Mouse (Mus musculus) heart, embryonic 13.5 days (tissue): ENCODE measurements at regions not wholly inside any gene's neighbourhood (a gene's known extent, or its start where the extent isn't known, plus 50 kb on each side); places are given as distances from the start of the nearest gene placed in this dataset.

Source experiments
- ATAC-seq: fragments of 200-750 bp; cut with Nextera tagmentation; 2 replicates; pipeline ENCODE4 v1.8.0; 2017; ENCODE audit warnings: moderate TSS enrichment; ENCODE audit not compliant: insufficient number of reproducible peaks, low FRiP score, low TSS enrichment; ENCODE audit errors: extremely low read depth
- H3K27ac ChIP-seq: fragments of 300-500 bp; sonication (generic); replicated peaks from 2 replicates; pipeline ENCODE4 v1.5.1; 2015; ENCODE audit warnings: moderate library complexity, mild to moderate bottlenecking, inconsistent platforms
- H3K27me3 ChIP-seq: fragments of 300-500 bp; sonication (generic); replicated peaks from 2 replicates; pipeline ENCODE4 v1.6.1; 2015; ENCODE audit warnings: mild to moderate bottlenecking, inconsistent platforms
- H3K36me3 ChIP-seq: fragments of 300-500 bp; sonication (generic); 2 replicates; pipeline ENCODE4 v1.6.1; 2015; ENCODE audit warnings: mild to moderate bottlenecking, inconsistent platforms
- H3K4me1 ChIP-seq: fragments of 300-500 bp; sonication (generic); 2 replicates; pipeline ENCODE4 v1.6.1; 2015; ENCODE audit warnings: inconsistent platforms
- H3K4me2 ChIP-seq: fragments of 300-500 bp; sonication (generic); 2 replicates; pipeline ENCODE4 v1.6.1; 2015; ENCODE audit warnings: inconsistent platforms, mild to moderate bottlenecking, moderate library complexity
- H3K4me3 ChIP-seq: fragments of 300-500 bp; sonication (generic); 2 replicates; pipeline ENCODE4 v1.5.1; 2015; ENCODE audit warnings: moderate library complexity, mild to moderate bottlenecking, inconsistent platforms
- H3K9ac ChIP-seq: fragments of 300-500 bp; sonication (generic); 2 replicates; pipeline ENCODE4 v1.6.1; 2015; ENCODE audit warnings: inconsistent platforms, mild to moderate bottlenecking, moderate library complexity
- H3K9me3 ChIP-seq: fragments of 300-500 bp; sonication (generic); 2 replicates; pipeline ENCODE4 v1.6.1; 2016; ENCODE audit warnings: inconsistent platforms
- WGBS: fragments of 180-500 bp; shearing (Covaris S2); methylation state at CpG from one replicate; pipeline ENCODE4 v1.1.7; 2015; ENCODE audit warnings: mixed read lengths; 5-methylcytosine and 5-hydroxymethylcytosine counted together

DNA sequence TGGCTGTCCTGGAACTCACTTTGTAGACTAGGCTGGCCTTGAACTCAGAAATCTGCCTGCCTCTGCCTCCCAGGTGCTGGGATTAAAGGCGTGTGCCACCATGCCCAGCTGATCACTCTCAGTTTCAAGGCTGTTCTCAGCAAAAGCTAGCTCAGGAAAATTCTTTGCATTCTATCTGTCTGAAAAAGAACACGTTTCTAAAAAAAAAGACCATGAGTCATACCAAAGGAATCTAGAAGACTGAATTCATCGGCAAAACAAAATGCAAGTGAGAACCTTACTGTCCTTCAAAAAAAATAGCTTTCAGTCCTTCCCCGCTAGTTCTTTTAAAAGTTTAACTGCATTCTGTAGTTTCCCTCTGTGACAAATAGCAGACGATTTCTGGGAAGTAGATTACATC is 596.3 kb upstream of the Syt1 start:
- Histone ChIP-seq H3K4me2 (no peak overlapping the region), H3K9ac (no peak overlapping the region), H3K36me3 (no peaks in the 10 kb centered on the region), H3K9me3 (no peaks in the 10 kb centered on the region), H3K27ac (no peak overlapping the region), H3K4me3 (no peak overlapping the region), H3K27me3 (no peaks in the 10 kb centered on the region), H3K4me1 (no peaks in the 10 kb centered on the region)
- no peak for ATAC-seq
- 43% methylated on average over 5 of the region's 5 CpGs for WGBS

DNA sequence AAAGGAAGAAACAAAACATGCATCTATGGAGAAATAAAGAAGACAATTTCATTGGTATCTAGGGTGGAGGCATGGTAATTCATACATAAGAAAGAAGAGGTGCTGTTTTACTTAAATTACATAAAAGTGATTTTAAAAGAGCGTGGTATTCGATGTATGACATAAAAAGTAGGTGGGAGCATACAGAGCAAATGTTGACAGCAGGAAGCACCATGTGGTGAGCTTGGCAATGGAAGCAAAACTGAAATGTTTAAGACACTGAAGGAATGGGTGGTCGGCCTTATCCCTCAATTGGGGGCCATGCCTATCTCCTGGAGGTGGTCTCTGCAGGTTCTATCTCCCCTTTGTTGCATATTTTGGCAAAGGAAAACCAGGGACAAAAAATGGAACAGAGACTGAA is 592.5 kb upstream of the Syt1 start:
- H3K36me3 ChIP-seq = no peaks in the 10 kb centered on the region
- no peaks in the 10 kb centered on the region for H3K4me1 ChIP-seq
- no peaks in the 10 kb centered on the region for H3K27me3 ChIP-seq
- no peak overlapping the region for H3K4me3 ChIP-seq
- H3K4me2 ChIP-seq = no peak overlapping the region
- WGBS = 52% methylated on average over 3 of the region's 3 CpGs
- H3K27ac ChIP-seq = no peak overlapping the region
- no peaks in the 10 kb centered on the region for H3K9me3 ChIP-seq
- H3K9ac ChIP-seq = no peak overlapping the region
- no peak for ATAC-seq

DNA sequence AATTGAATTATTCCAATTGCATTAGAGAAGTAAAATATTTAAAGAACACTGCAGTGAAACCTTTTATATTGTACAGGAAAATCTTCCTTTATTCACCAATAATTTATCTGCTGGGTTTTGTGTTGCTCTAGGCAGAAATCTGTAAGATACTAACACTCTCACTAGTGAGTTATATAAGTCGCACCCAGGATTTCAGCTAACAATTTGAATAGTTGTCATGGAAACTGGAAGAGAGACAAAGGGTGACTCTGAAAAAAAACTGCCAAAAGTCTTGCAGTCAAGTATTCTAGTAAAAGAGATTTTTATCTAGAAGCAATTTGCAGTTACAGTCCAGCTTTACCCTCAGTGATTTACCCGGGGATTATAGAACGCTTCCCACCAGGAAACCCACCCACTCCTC is 587.8 kb upstream of the Syt1 start:
- Histone ChIP-seq H3K27ac (no peak overlapping the region), H3K4me2 (no peak overlapping the region), H3K36me3 (no peaks in the 10 kb centered on the region), H3K9me3 (no peaks in the 10 kb centered on the region), H3K4me1 (no peaks in the 10 kb centered on the region), H3K4me3 (no peak overlapping the region), H3K27me3 (no peaks in the 10 kb centered on the region), H3K9ac (no peak overlapping the region)
- ATAC-seq = no peak
- 65% methylated on average over 3 of the region's 3 CpGs for WGBS

GRCm38 (mm10) chr10:109573200-109573599 is 562.4 kb upstream of the Syt1 start:
- Histone ChIP-seq H3K27ac (no peak overlapping the region), H3K9ac (no peak overlapping the region), H3K4me1 (no peaks in the 10 kb centered on the region), H3K27me3 (no peaks in the 10 kb centered on the region), H3K4me3 (no peak overlapping the region), H3K36me3 (no peaks in the 10 kb centered on the region), H3K4me2 (no peak overlapping the region), H3K9me3 (no peaks in the 10 kb centered on the region)
- no peak for ATAC-seq
- 84% methylated on average over 4 of the region's 4 CpGs for WGBS

GRCm38 (mm10) chr10:109569798-109570197 is 559.0 kb upstream of the Syt1 start:
- Histone ChIP-seq H3K9me3 (no peaks in the 10 kb centered on the region), H3K4me2 (no peak overlapping the region), H3K36me3 (no peaks in the 10 kb centered on the region), H3K27ac (no peak overlapping the region), H3K9ac (no peak overlapping the region), H3K27me3 (no peaks in the 10 kb centered on the region), H3K4me3 (no peak overlapping the region), H3K4me1 (no peaks in the 10 kb centered on the region)
- 78% methylated on average over 2 of the region's 2 CpGs for WGBS
- ATAC-seq = no peak

- no peaks in the 10 kb centered on the region for H3K27me3 ChIP-seq
- WGBS = 69% methylated on average over 2 of the region's 2 CpGs
Measured at GRCm38 (mm10) chr10:109566675-109567074, 555.9 kb upstream of the Syt1 start.

GRCm38 (mm10) chr10:109561638-109562037 is 550.9 kb upstream of the Syt1 start:
- H3K27ac ChIP-seq = no peak overlapping the region
- no peak overlapping the region for H3K4me3 ChIP-seq
- H3K9ac ChIP-seq = no peak overlapping the region
- H3K4me1 ChIP-seq = no peaks in the 10 kb centered on the region
- no peaks in the 10 kb centered on the region for H3K27me3 ChIP-seq
- no peaks in the 10 kb centered on the region for H3K36me3 ChIP-seq
- no peak overlapping the region for H3K4me2 ChIP-seq
- WGBS = 80% methylated on average over 2 of the region's 2 CpGs
- H3K9me3 ChIP-seq = peaks cover 7% of the 10 kb centered on the region
- ATAC-seq = no peak

More at GRCm38 (mm10) chr10:109566675-109567074, 555.9 kb upstream of the Syt1 start:
- no peaks in the 10 kb centered on the region for H3K4me1 ChIP-seq
- no peak overlapping the region for H3K4me2 ChIP-seq
- ATAC-seq = no peak
- H3K27ac ChIP-seq = no peak overlapping the region
- H3K9me3 ChIP-seq = no peaks in the 10 kb centered on the region
- H3K4me3 ChIP-seq = no peak overlapping the region
- H3K36me3 ChIP-seq = no peaks in the 10 kb centered on the region
- no peak overlapping the region for H3K9ac ChIP-seq

DNA sequence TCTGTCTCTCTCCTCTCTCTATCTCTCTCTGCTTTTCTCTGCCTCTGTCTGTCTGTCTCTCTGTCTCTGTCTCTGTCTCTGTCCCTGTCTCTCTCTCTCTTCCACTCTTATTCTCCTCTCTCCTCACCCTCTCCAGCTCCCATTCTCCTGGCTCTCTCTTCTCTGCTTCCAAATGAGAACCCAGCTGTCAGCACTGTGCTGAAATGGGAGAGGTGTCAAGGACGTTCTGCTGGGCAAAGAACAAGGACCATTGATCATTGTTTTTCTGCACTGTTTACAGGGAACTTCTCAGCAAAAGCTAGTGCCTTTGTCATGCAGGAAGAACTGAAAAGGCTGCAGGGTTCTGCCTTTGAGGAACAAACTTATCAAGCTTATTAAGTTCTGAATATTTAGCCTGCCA is 550.3 kb upstream of the Syt1 start:
- no peaks in the 10 kb centered on the region for H3K4me1 ChIP-seq
- H3K27ac ChIP-seq = no peak overlapping the region
- ATAC-seq = no peak
- no peak overlapping the region for H3K9ac ChIP-seq
- H3K4me3 ChIP-seq = no peak overlapping the region
- H3K9me3 ChIP-seq = peaks cover 7% of the 10 kb centered on the region
- H3K27me3 ChIP-seq = no peaks in the 10 kb centered on the region
- no peaks in the 10 kb centered on the region for H3K36me3 ChIP-seq
- H3K4me2 ChIP-seq = no peak overlapping the region
- WGBS = 3% methylated on average over 1 of the region's 1 CpGs

- H3K9ac ChIP-seq = no peak overlapping the region
- H3K9me3 ChIP-seq = no peaks in the 10 kb centered on the region
- no peaks in the 10 kb centered on the region for H3K4me1 ChIP-seq
- WGBS = 76% methylated on average over 1 of the region's 1 CpGs
- H3K36me3 ChIP-seq = no peaks in the 10 kb centered on the region
- no peak overlapping the region for H3K4me3 ChIP-seq
- H3K27ac ChIP-seq = no peak overlapping the region
- H3K27me3 ChIP-seq = no peaks in the 10 kb centered on the region
- ATAC-seq = no peak
- no peak overlapping the region for H3K4me2 ChIP-seq
Measured at GRCm38 (mm10) chr10:109543301-109543700, 532.5 kb upstream of the Syt1 start.

GRCm38 (mm10) chr10:109540229-109540628 is 529.4 kb upstream of the Syt1 start:
- WGBS = 65% methylated on average over 2 of the region's 2 CpGs
- Histone ChIP-seq H3K4me1 (no peaks in the 10 kb centered on the region), H3K4me2 (no peak overlapping the region), H3K4me3 (no peak overlapping the region), H3K9ac (no peak overlapping the region), H3K9me3 (no peaks in the 10 kb centered on the region), H3K36me3 (no peaks in the 10 kb centered on the region), H3K27me3 (no peaks in the 10 kb centered on the region), H3K27ac (no peak overlapping the region)
- ATAC-seq = no peak

DNA sequence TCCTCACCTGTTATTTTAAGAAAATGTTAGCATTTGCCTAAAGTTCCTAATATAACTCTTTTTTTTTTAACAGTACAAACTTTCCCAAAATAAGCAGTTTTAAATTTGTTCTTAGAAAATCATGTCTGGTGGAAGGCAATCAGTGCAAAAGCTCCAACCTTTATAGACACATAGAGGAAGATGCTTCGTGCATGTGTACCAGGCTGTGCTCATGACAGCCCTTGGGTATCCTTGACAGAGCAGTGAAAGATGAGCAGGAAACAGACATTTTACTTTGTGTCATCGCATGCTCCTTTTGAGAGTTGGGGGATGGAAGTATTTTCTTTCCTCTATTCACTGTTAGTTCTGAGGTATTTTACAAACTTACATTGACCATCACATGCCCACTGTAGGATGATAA is 517.3 kb upstream of the Syt1 start:
- no peak overlapping the region for H3K4me2 ChIP-seq
- no peaks in the 10 kb centered on the region for H3K36me3 ChIP-seq
- H3K4me1 ChIP-seq = no peaks in the 10 kb centered on the region
- H3K27me3 ChIP-seq = no peaks in the 10 kb centered on the region
- no peak for ATAC-seq
- 79% methylated on average over 2 of the region's 2 CpGs for WGBS
- H3K27ac ChIP-seq = no peak overlapping the region
- no peaks in the 10 kb centered on the region for H3K9me3 ChIP-seq
- H3K4me3 ChIP-seq = no peak overlapping the region
- H3K9ac ChIP-seq = no peak overlapping the region

- no peaks in the 10 kb centered on the region for H3K4me1 ChIP-seq
- ATAC-seq = no peak
- 38% methylated on average over 2 of the region's 2 CpGs for WGBS
Measured at GRCm38 (mm10) chr10:109521681-109522080, 510.9 kb upstream of the Syt1 start.

GRCm38 (mm10) chr10:109517664-109518063 is 506.9 kb upstream of the Syt1 start:
- no peaks in the 10 kb centered on the region for H3K4me1 ChIP-seq
- no peak overlapping the region for H3K4me3 ChIP-seq
- H3K9me3 ChIP-seq = no peaks in the 10 kb centered on the region
- ATAC-seq = no peak
- H3K36me3 ChIP-seq = no peaks in the 10 kb centered on the region
- no peaks in the 10 kb centered on the region for H3K27me3 ChIP-seq
- no peak overlapping the region for H3K27ac ChIP-seq
- no peak overlapping the region for H3K9ac ChIP-seq
- WGBS = 61% methylated on average over 1 of the region's 1 CpGs
- H3K4me2 ChIP-seq = no peak overlapping the region

More at GRCm38 (mm10) chr10:109521681-109522080, 510.9 kb upstream of the Syt1 start:
- Histone ChIP-seq H3K27ac (no peak overlapping the region), H3K4me3 (no peak overlapping the region), H3K9me3 (no peaks in the 10 kb centered on the region), H3K4me2 (no peak overlapping the region), H3K36me3 (no peaks in the 10 kb centered on the region), H3K9ac (no peak overlapping the region), H3K27me3 (no peaks in the 10 kb centered on the region)
